Mouse (Mus musculus): ENCODE results near the gene Igdcc4. TPM values are rescaled to one million over a fixed set of nuclear protein-coding genes. Genes with fewer than 3 reads are reported as not detected.

Igdcc4 gene
- total RNA-seq, 2 experiments from 2014 or later: 8.6 to 10.5 TPM

- peak in 1 of 2 experiments; percentile 21 for DNase-seq
- intact Hi-C loops (cut with DNase I): no loop called here
Measured at GRCm38 (mm10) chr9:65109132-65110072, 8.1 kb downstream of the Igdcc4 start.

- intact Hi-C loops (cut with DNase I): no loop called here
- no peak for DNase-seq
Measured at GRCm38 (mm10) chr9:65111698-65112097, 10.4 kb downstream of the Igdcc4 start.

GRCm38 (mm10) chr9:65113694-65114093 is 12.4 kb downstream of the Igdcc4 start:
- intact Hi-C loops (cut with DNase I): no loop called here
- DNase-seq: no peak

GRCm38 (mm10) chr9:65115891-65116290 is 14.6 kb downstream of the Igdcc4 start:
- DNase-seq: no peak
- intact Hi-C loops (cut with DNase I): no loop called here

- intact Hi-C loops (cut with DNase I): no loop called here
Measured at GRCm38 (mm10) chr9:65117516-65117915, 16.2 kb downstream of the Igdcc4 start.

GRCm38 (mm10) chr9:65120935-65121334 is 19.6 kb downstream of the Igdcc4 start:
- DNase-seq: peak; percentile 74 to 85
- intact Hi-C loops (cut with DNase I): loop anchor here (5.0 kb wide), 2 partner anchors 39 to 109 kb away; no protein-coding TSS in a partner anchor

More at GRCm38 (mm10) chr9:65117516-65117915, 16.2 kb downstream of the Igdcc4 start:
- no peak for DNase-seq

- intact Hi-C loops (cut with DNase I): loop anchor here (5.0 kb wide), 2 partner anchors 40 to 110 kb away; no protein-coding TSS in a partner anchor
- peak; percentile 51 to 58 for DNase-seq
Measured at GRCm38 (mm10) chr9:65122545-65122944, 21.3 kb downstream of the Igdcc4 start.

- intact Hi-C loops (cut with DNase I): loop anchor here (5.0 kb wide), 2 partner anchors 41 to 111 kb away; no protein-coding TSS in a partner anchor
Measured at GRCm38 (mm10) chr9:65123552-65124168, 22.4 kb downstream of the Igdcc4 start.

GRCm38 (mm10) chr9:65128123-65128815 is 27.0 kb downstream of the Igdcc4 start:
- intact Hi-C loops (cut with DNase I): no loop called here
- peak in 1 of 2 experiments; percentile 40 for DNase-seq

More at GRCm38 (mm10) chr9:65123552-65124168, 22.4 kb downstream of the Igdcc4 start:
- peak; percentile 60 to 71 for DNase-seq

GRCm38 (mm10) chr9:65131717-65132116 is 30.4 kb downstream of the Igdcc4 start:
- no peak for DNase-seq
- intact Hi-C loops (cut with DNase I): loop anchor here (2.0 kb wide), 1 partner anchor 151 kb away; no protein-coding TSS in a partner anchor

- intact Hi-C loops (cut with DNase I): loop anchor here (1.0 to 2.0 kb wide), 3 partner anchors 31 to 149 kb away; no protein-coding TSS in a partner anchor
Measured at GRCm38 (mm10) chr9:65133739-65134138, 32.5 kb downstream of the Igdcc4 start.

GRCm38 (mm10) chr9:65135126-65135525 is 33.8 kb downstream of the Igdcc4 start:
- intact Hi-C loops (cut with DNase I): loop anchor here (2.0 kb wide), 1 partner anchor 30 kb away; no protein-coding TSS in a partner anchor
- DNase-seq: no peak

More at GRCm38 (mm10) chr9:65133739-65134138, 32.5 kb downstream of the Igdcc4 start:
- DNase-seq: peak; percentile 75 to 85

GRCm38 (mm10) chr9:65140491-65140890 is 39.2 kb downstream of the Igdcc4 start:
- intact Hi-C loops (cut with DNase I): no loop called here
- DNase-seq: no peak

- DNase-seq: peak; percentile 50 to 53
- intact Hi-C loops (cut with DNase I): no loop called here
Measured at GRCm38 (mm10) chr9:65140936-65141305, 39.6 kb downstream of the Igdcc4 start, which contains the start of gene Igdcc3. Gene Igdcc3, plus strand, starts transcription at chr9:65141189.

GRCm38 (mm10) chr9:65141306-65141975 is 40.2 kb downstream of the Igdcc4 start:
- DNase-seq: peak; percentile 51 to 56
- intact Hi-C loops (cut with DNase I): no loop called here

- DNase-seq: peak; percentile 34 to 45
- intact Hi-C loops (cut with DNase I): no loop called here
Measured at GRCm38 (mm10) chr9:65141976-65142318, 40.7 kb downstream of the Igdcc4 start.

GRCm38 (mm10) chr9:65142399-65142798 is 41.1 kb downstream of the Igdcc4 start:
- no peak for DNase-seq
- intact Hi-C loops (cut with DNase I): no loop called here

- intact Hi-C loops (cut with DNase I): no loop called here
- no peak for DNase-seq
Measured at GRCm38 (mm10) chr9:65146001-65146400, 44.7 kb downstream of the Igdcc4 start.

GRCm38 (mm10) chr9:65148507-65148906 is 47.2 kb downstream of the Igdcc4 start:
- intact Hi-C loops (cut with DNase I): no loop called here
- no peak for DNase-seq

All from heart, postnatal 14 days (tissue).